Mouse (Mus musculus) CD4-positive, CD25-positive, alpha-beta regulatory T cell, adult 4 months (primary cell): ENCODE measurements at regions not wholly inside any gene's neighbourhood (a gene's known extent, or its start where the extent isn't known, plus 50 kb on each side); places are given as distances from the start of the nearest gene placed in this dataset.

ENCODE experiments used
- ATAC-seq: one replicate; pipeline ENCODE4 v1.8.0; 2017

- no peak for ATAC-seq
Observed at GRCm38 (mm10) chr5:103374162-103374561, 50.8 kb upstream of the Ptpn13 start.

GRCm38 (mm10) chr5:103373089-103373488 lies 51.9 kb upstream of the Ptpn13 start:
- ATAC-seq, result no peak

GRCm38 (mm10) chr5:103370456-103370855 lies 54.5 kb upstream of the Ptpn13 start:
- no peak for ATAC-seq

- ATAC-seq, result no peak
Observed at GRCm38 (mm10) chr5:103368993-103369392, 56.0 kb upstream of the Ptpn13 start.

- peak; percentile 79 for ATAC-seq
Observed at GRCm38 (mm10) chr5:103367201-103367671, 57.8 kb upstream of the Ptpn13 start.

- ATAC-seq, result no peak
Observed at GRCm38 (mm10) chr5:103365700-103366448, 59.1 kb upstream of the Ptpn13 start.

- no peak for ATAC-seq
Observed at GRCm38 (mm10) chr5:103364791-103365699, 59.9 kb upstream of the Ptpn13 start.

- ATAC-seq, result peak; percentile 73
Observed at GRCm38 (mm10) chr5:103360775-103361247, 64.2 kb upstream of the Ptpn13 start.

- ATAC-seq, result peak; percentile 82
Observed at GRCm38 (mm10) chr5:103360360-103360759, 64.6 kb upstream of the Ptpn13 start.

- no peak for ATAC-seq
Observed at GRCm38 (mm10) chr5:103357558-103357957, 67.4 kb upstream of the Ptpn13 start.

- ATAC-seq, result no peak
Observed at GRCm38 (mm10) chr5:103356500-103356899, 68.5 kb upstream of the Ptpn13 start.

GRCm38 (mm10) chr5:103355372-103356300 lies 69.4 kb upstream of the Ptpn13 start:
- ATAC-seq, result no peak

- no peak for ATAC-seq
Observed at GRCm38 (mm10) chr5:103343869-103344268, 81.1 kb upstream of the Ptpn13 start.

GRCm38 (mm10) chr5:103341456-103341855 lies 83.5 kb upstream of the Ptpn13 start:
- ATAC-seq, result no peak

GRCm38 (mm10) chr5:103340626-103341025 lies 84.4 kb upstream of the Ptpn13 start:
- ATAC-seq, result no peak

- no peak for ATAC-seq
Observed at GRCm38 (mm10) chr5:103336689-103337490, 88.1 kb upstream of the Ptpn13 start.

- ATAC-seq, result no peak
Observed at GRCm38 (mm10) chr5:103335916-103336688, 88.9 kb upstream of the Ptpn13 start.

- ATAC-seq, result no peak
Observed at GRCm38 (mm10) chr5:103326412-103326811, 98.6 kb upstream of the Ptpn13 start.

GRCm38 (mm10) chr5:103320341-103320740 lies 104.7 kb upstream of the Ptpn13 start:
- ATAC-seq, result no peak

- ATAC-seq, result no peak
Observed at GRCm38 (mm10) chr5:103309806-103310525, 98.8 kb upstream of the Mapk10 start.
